Mouse (Mus musculus): Measurements from ENCODE around the gene Fbxl17. TPM values are rescaled to one million over a fixed set of nuclear protein-coding genes. Genes with fewer than 3 reads are reported as not detected.

Fbxl17 gene
- total and polyA plus RNA-seq, 2 experiments from 2014 or later, result 10.7 to 32.0 TPM

GRCm38 (mm10) chr17:63272914-63273313 lies 226.9 kb downstream of the Fbxl17 start:
- Histone ChIP-seq H3K4me1 (ENCODE audit: insufficient read depth) (no peaks in the 10 kb centered on the region), H3K36me3 (ENCODE audit: insufficient read depth) (no peaks in the 10 kb centered on the region), H3K4me3 (ENCODE audit: low read depth, low read length) (no peak overlapping the region), H3K9ac (no peak overlapping the region), H3K9me3 (ENCODE audit: low read length) (no peaks in the 10 kb centered on the region), H3K27me3 (ENCODE audit: insufficient read depth, low read length) (no peaks in the 10 kb centered on the region), H3K4me2 (ENCODE audit: low read depth) (no peak overlapping the region), H3K27ac (ENCODE audit: low read depth, low read length) (no peak overlapping the region)
- TF ChIP-seq CTCF (IDR thresholded peaks at IDR 0.05; ENCODE audit: low read depth), result no peak
- no peak for ATAC-seq
- DNase-seq, result no peak

GRCm38 (mm10) chr17:63271000-63271399 lies 228.8 kb downstream of the Fbxl17 start:
- TF ChIP-seq CTCF (IDR thresholded peaks at IDR 0.05; ENCODE audit: low read depth), result no peak
- peak; percentile 47 for ATAC-seq
- peak; percentile 25 for DNase-seq
- Histone ChIP-seq H3K4me1 (ENCODE audit: insufficient read depth) (no peaks in the 10 kb centered on the region), H3K27me3 (ENCODE audit: insufficient read depth, low read length) (no peaks in the 10 kb centered on the region), H3K9ac (no peak overlapping the region), H3K4me2 (ENCODE audit: low read depth) (no peak overlapping the region), H3K27ac (ENCODE audit: low read depth, low read length) (no peak overlapping the region), H3K9me3 (ENCODE audit: low read length) (no peaks in the 10 kb centered on the region), H3K4me3 (ENCODE audit: low read depth, low read length) (no peak overlapping the region), H3K36me3 (ENCODE audit: insufficient read depth) (no peaks in the 10 kb centered on the region)
- 56% methylated on average over 6 of the region's 6 CpGs for WGBS

GRCm38 (mm10) chr17:63270513-63270912 lies 229.3 kb downstream of the Fbxl17 start:
- no peaks in the 10 kb centered on the region for H3K27me3 ChIP-seq (ENCODE audit: insufficient read depth, low read length)
- WGBS, result 61% methylated on average over 5 of the region's 5 CpGs
- no peaks in the 10 kb centered on the region for H3K36me3 ChIP-seq (ENCODE audit: insufficient read depth)
- H3K9ac ChIP-seq, result no peak overlapping the region
- H3K9me3 ChIP-seq (ENCODE audit: low read length), result no peaks in the 10 kb centered on the region
- ATAC-seq (no peak), DNase-seq (peak; percentile 30)
- H3K4me3 ChIP-seq (ENCODE audit: low read depth, low read length), result no peak overlapping the region
- no peak overlapping the region for H3K4me2 ChIP-seq (ENCODE audit: low read depth)
- no peak for TF ChIP-seq CTCF (IDR thresholded peaks at IDR 0.05; ENCODE audit: low read depth)
- no peaks in the 10 kb centered on the region for H3K4me1 ChIP-seq (ENCODE audit: insufficient read depth)
- no peak overlapping the region for H3K27ac ChIP-seq (ENCODE audit: low read depth, low read length)

GRCm38 (mm10) chr17:63262674-63263073 lies 237.1 kb downstream of the Fbxl17 start:
- H3K4me1 ChIP-seq (ENCODE audit: insufficient read depth), result no peaks in the 10 kb centered on the region
- 89% methylated on average over 5 of the region's 5 CpGs for WGBS

GRCm38 (mm10) chr17:63261508-63262141 lies 238.2 kb downstream of the Fbxl17 start:
- TF ChIP-seq CTCF (IDR thresholded peaks at IDR 0.05; ENCODE audit: low read depth), result no peak
- no peak for ATAC-seq
- Histone ChIP-seq H3K4me2 (ENCODE audit: low read depth) (no peak overlapping the region), H3K27me3 (ENCODE audit: insufficient read depth, low read length) (no peaks in the 10 kb centered on the region), H3K4me3 (ENCODE audit: low read depth, low read length) (no peak overlapping the region), H3K9ac (no peak overlapping the region), H3K36me3 (ENCODE audit: insufficient read depth) (no peaks in the 10 kb centered on the region), H3K27ac (ENCODE audit: low read depth, low read length) (no peak overlapping the region), H3K4me1 (ENCODE audit: insufficient read depth) (no peaks in the 10 kb centered on the region), H3K9me3 (ENCODE audit: low read length) (no peaks in the 10 kb centered on the region)
- no peak for DNase-seq
- WGBS, result 91% methylated on average over 10 of the region's 10 CpGs

More at GRCm38 (mm10) chr17:63262674-63263073, 237.1 kb downstream of the Fbxl17 start:
- H3K27ac ChIP-seq (ENCODE audit: low read depth, low read length), result no peak overlapping the region
- DNase-seq (no peak), ATAC-seq (no peak)
- no peaks in the 10 kb centered on the region for H3K36me3 ChIP-seq (ENCODE audit: insufficient read depth)
- no peak overlapping the region for H3K4me2 ChIP-seq (ENCODE audit: low read depth)
- no peaks in the 10 kb centered on the region for H3K9me3 ChIP-seq (ENCODE audit: low read length)
- H3K27me3 ChIP-seq (ENCODE audit: insufficient read depth, low read length), result no peaks in the 10 kb centered on the region
- TF ChIP-seq CTCF (IDR thresholded peaks at IDR 0.05; ENCODE audit: low read depth), result no peak
- no peak overlapping the region for H3K9ac ChIP-seq
- H3K4me3 ChIP-seq (ENCODE audit: low read depth, low read length), result no peak overlapping the region

- DNase-seq (no peak), ATAC-seq (no peak)
- no peak for TF ChIP-seq CTCF (IDR thresholded peaks at IDR 0.05; ENCODE audit: low read depth)
- H3K4me1 ChIP-seq (ENCODE audit: insufficient read depth), result no peaks in the 10 kb centered on the region
- no peaks in the 10 kb centered on the region for H3K27me3 ChIP-seq (ENCODE audit: insufficient read depth, low read length)
- H3K9me3 ChIP-seq (ENCODE audit: low read length), result no peaks in the 10 kb centered on the region
- no peak overlapping the region for H3K27ac ChIP-seq (ENCODE audit: low read depth, low read length)
- H3K4me3 ChIP-seq (ENCODE audit: low read depth, low read length), result no peak overlapping the region
- H3K9ac ChIP-seq, result no peak overlapping the region
- H3K4me2 ChIP-seq (ENCODE audit: low read depth), result no peak overlapping the region
- H3K36me3 ChIP-seq (ENCODE audit: insufficient read depth), result no peaks in the 10 kb centered on the region
- WGBS, result 89% methylated on average over 3 of the region's 3 CpGs
Measured at GRCm38 (mm10) chr17:63259091-63259490, 240.7 kb downstream of the Fbxl17 start.

- ATAC-seq (no peak), DNase-seq (no peak)
- Histone ChIP-seq H3K4me3 (ENCODE audit: low read depth, low read length) (no peak overlapping the region), H3K4me1 (ENCODE audit: insufficient read depth) (no peaks in the 10 kb centered on the region), H3K27ac (ENCODE audit: low read depth, low read length) (no peak overlapping the region), H3K27me3 (ENCODE audit: insufficient read depth, low read length) (no peaks in the 10 kb centered on the region), H3K9ac (no peak overlapping the region), H3K9me3 (ENCODE audit: low read length) (no peaks in the 10 kb centered on the region), H3K4me2 (ENCODE audit: low read depth) (no peak overlapping the region), H3K36me3 (ENCODE audit: insufficient read depth) (no peaks in the 10 kb centered on the region)
- TF ChIP-seq CTCF (IDR thresholded peaks at IDR 0.05; ENCODE audit: low read depth), result no peak
- 84% methylated on average over 7 of the region's 7 CpGs for WGBS
Measured at GRCm38 (mm10) chr17:63246144-63246619, 253.6 kb downstream of the Fbxl17 start.

Data from forebrain, postnatal 0 days (tissue).